Mouse (Mus musculus) layer of hippocampus, adult 2 months (tissue): Measurements from ENCODE around the gene Zdhhc9. TPM values are rescaled to one million over a fixed set of nuclear protein-coding genes. Genes with fewer than 3 reads are reported as not detected.
A peak's percentile ranks its signal among the peaks of the same experiment; 100 is the strongest.

Experiments used
- DNase-seq, 2 experiments: peaks; one replicate each; pipeline ENCODE4 v3.0.0; 2022; ENCODE audit warnings: low spot score in 2 of 2
- H3K27ac ChIP-seq: fragments of 200-600 bp; 2 replicates; pipeline ENCODE4 v1.8.1; 2022
- H3K4me3 ChIP-seq: fragments of 200-600 bp; 2 replicates; pipeline ENCODE4 v1.8.1; 2022; ENCODE audit warnings: mild to moderate bottlenecking
- CTCF ChIP-seq: fragments of 200-600 bp; conservative IDR thresholded peaks from 2 replicates; pipeline ENCODE4 v1.8.1; 2022; ENCODE audit warnings: antibody characterized with exemption, mild to moderate bottlenecking, moderate library complexity
- total RNA-seq, 2 experiments: library from RNA; stranded (reverse); gene quantifications; 2 replicates each; pipeline ENCODE4 v1.2.3; 2021

Gene Zdhhc9
- total RNA-seq, 2 experiments from 2014 or later, result 41.3 to 41.6 TPM

DNA sequence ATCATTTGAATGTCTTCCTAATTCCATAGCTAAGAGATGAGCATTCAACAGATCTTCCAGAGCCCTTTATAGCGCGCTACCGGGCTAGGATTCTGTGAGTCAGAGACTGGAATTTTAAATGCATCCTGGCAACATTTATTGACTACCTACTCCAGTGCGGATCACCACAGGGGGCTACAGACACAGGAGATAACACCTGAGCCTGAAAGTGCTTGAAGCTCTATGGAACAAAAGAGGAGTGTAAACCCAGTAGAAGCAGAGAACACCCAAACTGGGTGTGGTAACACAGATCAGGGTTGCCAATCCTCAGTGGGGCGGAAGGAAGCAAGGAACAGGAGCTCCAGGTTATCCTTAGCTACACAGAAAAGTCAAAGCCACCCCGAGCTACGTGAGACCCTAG, 6.2 kb downstream of the Zdhhc9 start:
- H3K4me3 ChIP-seq, result no peak overlapping the region
- no peak for DNase-seq
- H3K27ac ChIP-seq, result no peak overlapping the region
- TF ChIP-seq CTCF, result no peak

GRCm38 (mm10) chrX:48201973-48202372, 6.7 kb downstream of the Zdhhc9 start:
- H3K4me3 ChIP-seq, result no peak overlapping the region
- no peak for DNase-seq
- H3K27ac ChIP-seq, result no peak overlapping the region
- no peak for TF ChIP-seq CTCF

DNA sequence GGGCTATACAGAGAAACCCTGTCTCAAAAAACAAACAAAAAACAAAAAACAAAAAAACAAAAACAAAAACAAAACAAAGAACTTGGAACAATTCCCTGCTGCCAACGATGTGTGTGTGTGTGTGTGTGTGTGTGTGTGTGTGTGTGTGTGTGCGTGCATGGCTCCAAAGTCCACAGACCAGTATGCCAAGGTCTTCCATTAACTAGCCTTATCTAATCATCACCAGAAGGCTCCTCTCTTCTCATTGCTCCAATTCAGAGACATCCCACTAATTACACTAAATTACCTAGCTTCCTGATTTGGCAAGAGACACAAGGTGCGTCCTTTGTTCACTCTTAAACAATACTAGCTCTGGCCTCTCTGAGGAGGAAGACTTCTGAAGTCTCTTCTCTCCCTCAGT, 8.0 kb downstream of the Zdhhc9 start:
- DNase-seq, result no peak
- no peak for TF ChIP-seq CTCF

GRCm38 (mm10) chrX:48199026-48199425, 9.7 kb downstream of the Zdhhc9 start:
- peak overlapping the region; percentile 36 for H3K27ac ChIP-seq
- DNase-seq, result no peak
- TF ChIP-seq CTCF, result no peak

More for the DNA sequence above, 8.0 kb downstream of the Zdhhc9 start:
- Histone ChIP-seq H3K4me3 (no peak overlapping the region), H3K27ac (no peak overlapping the region)

DNA sequence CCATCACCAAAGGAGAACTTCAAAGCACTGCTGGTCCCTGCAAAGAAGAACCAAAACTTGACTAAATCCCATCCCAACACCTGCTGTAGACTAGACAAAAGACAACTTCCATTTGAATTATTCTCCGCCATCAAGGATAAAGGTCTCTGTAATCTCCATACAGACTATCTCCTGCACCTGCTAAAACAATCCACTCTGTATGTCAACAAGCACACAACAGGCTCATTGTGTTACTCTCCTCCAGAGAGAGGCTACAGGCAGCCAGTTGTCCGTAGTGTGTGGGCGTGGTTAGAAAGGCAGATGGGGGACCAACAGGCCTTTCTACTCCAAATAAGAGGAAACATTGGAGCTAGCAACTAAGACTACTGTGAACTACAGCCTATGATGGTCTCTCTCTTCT, 10.8 kb downstream of the Zdhhc9 start:
- DNase-seq, result no peak
- no peak overlapping the region for H3K4me3 ChIP-seq
- no peak for TF ChIP-seq CTCF
- peak overlapping the region; percentile 46; the same call in 1 of the 2 replicates for H3K27ac ChIP-seq

More at GRCm38 (mm10) chrX:48199026-48199425, 9.7 kb downstream of the Zdhhc9 start:
- H3K4me3 ChIP-seq, result no peak overlapping the region

DNA sequence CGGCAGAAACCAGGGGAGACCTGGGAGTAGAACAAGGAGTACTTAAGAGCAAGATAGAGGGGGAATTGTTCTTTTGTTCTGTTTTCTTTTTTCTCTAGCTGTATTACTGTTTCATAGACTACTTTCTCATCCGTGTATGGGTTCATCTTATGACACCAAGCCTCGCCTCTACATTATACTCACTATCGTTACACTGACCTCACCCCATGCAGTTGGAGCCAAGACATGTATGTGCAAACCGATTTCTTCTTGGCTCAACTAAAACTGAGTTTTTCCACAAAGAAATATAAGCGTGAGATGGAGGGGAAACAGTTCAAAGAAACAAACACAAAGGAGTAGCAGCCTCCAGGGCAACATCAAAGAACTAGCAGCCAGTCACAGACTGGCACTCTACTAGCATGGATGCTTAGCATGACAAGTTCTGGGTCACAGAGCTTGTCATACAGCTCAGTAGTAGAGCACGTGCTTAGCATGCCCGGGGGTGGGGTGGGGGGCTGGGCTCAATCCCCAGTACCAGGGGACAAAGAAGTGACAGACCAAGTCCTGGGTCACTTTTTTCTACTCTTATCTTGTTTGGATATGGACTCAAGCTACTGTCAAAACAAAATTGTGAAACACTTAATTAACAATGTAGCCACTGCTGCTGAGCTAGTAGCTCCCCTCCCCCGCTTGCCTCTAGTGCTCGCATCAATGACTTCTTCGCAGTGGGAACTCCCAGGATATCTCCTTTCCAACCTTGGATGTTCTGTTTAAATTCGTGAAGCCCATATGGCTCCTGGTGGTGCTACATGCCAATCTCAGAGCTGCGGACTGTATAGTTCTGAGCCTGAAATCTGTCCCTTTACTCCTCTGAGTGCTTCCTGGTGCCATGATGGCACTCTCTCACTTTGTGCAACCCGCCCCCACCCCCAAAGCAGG, 15.2 kb downstream of the Zdhhc9 start:
- DNase-seq, result no peak
- H3K4me3 ChIP-seq, result no peak overlapping the region
- no peak for TF ChIP-seq CTCF
- no peak overlapping the region for H3K27ac ChIP-seq

- Histone ChIP-seq H3K4me3 (no peak overlapping the region), H3K27ac (no peak overlapping the region)
- no peak for TF ChIP-seq CTCF
- DNase-seq, result no peak
Observed at GRCm38 (mm10) chrX:48191261-48191660, 17.4 kb downstream of the Zdhhc9 start.

GRCm38 (mm10) chrX:48184703-48185102, 24.0 kb downstream of the Zdhhc9 start:
- no peak overlapping the region for H3K4me3 ChIP-seq
- H3K27ac ChIP-seq, result no peak overlapping the region
- DNase-seq, result no peak
- TF ChIP-seq CTCF, result no peak

DNA sequence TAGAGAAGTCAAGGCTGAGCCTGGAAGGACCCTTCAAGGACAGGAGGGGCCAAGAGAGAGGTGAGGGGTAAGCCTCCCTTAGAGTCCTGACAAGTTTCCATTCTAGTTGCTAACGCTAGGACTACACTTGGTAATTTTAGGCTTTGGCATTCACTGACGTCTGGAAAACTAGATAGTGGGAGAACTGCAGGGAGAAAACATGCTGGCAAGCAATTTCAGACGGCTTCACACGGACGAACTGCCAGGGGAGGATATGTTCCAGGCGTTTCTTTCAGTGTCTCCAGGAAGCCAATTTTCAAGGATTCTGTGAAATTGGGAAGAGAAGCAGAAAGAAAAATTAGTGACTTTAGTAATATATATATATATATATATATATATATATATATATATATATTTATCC, 26.8 kb downstream of the Zdhhc9 start:
- H3K4me3 ChIP-seq, result no peak overlapping the region
- no peak overlapping the region for H3K27ac ChIP-seq
- DNase-seq, result no peak
- TF ChIP-seq CTCF, result no peak

- no peak overlapping the region for H3K27ac ChIP-seq
- no peak for DNase-seq
- no peak for TF ChIP-seq CTCF
- H3K4me3 ChIP-seq, result no peak overlapping the region
Observed at GRCm38 (mm10) chrX:48170368-48170767, 38.3 kb downstream of the Zdhhc9 start.

GRCm38 (mm10) chrX:48169892-48170291, 38.8 kb downstream of the Zdhhc9 start:
- H3K27ac ChIP-seq, result no peak overlapping the region
- TF ChIP-seq CTCF, result no peak
- H3K4me3 ChIP-seq, result no peak overlapping the region
- DNase-seq, result no peak

DNA sequence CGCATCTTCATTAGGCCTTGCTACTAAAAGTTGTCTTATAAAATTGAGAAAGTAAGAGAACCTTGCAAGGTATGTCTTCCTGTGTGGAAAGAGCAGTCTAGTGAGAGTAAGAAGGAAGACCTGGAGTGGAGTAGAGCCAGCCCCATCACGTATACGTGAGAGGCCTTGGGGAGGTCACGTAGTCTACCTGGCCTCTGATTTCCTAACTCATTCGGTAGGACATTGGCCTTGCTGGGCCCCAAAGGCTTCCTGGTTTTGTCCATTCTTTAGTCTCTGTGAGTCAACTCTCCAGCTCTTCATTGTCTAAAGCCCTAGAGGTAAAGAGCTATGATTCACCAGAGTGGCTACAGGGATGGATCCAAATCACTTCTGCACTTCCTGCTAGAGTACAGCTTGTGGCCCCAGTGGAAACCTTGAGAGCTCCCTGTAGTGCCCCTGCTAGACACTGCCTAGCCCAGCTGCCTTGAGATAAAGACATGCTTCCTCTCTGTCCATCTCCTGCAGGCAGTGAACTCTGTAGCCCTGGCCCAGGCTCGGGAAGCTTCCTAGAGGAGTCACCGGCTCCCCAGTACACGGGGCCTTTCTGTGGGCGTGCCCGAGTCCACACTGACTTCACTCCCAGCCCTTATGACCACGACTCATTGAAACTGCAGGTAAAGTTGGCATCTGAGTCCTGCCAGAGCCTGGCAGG, 50.3 kb downstream of the Zdhhc9 start:
- DNase-seq, result no peak
- Histone ChIP-seq H3K27ac (no peak overlapping the region), H3K4me3 (no peak overlapping the region)
- no peak for TF ChIP-seq CTCF

DNA sequence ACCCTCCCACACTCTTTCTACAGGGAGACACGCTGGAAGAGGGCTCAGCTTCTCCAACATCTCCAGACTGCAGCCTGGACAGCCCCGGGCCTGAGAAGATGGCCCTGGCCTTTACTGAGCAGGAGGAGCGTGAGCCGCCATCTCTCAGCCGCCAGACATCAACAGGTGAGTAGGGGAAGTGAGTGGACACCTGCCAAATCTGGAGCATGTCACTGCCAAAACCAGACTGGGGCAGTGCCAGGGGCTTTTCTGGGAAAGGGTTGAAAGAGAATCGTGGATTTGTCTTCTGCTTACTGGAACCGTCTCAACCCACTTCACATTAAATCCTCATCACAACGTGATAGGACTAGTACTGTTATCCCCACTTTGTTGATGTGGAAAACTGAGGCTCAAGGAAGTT, 51.3 kb downstream of the Zdhhc9 start:
- no peak for TF ChIP-seq CTCF
- no peak overlapping the region for H3K27ac ChIP-seq
- DNase-seq, result no peak
- H3K4me3 ChIP-seq, result no peak overlapping the region

DNA sequence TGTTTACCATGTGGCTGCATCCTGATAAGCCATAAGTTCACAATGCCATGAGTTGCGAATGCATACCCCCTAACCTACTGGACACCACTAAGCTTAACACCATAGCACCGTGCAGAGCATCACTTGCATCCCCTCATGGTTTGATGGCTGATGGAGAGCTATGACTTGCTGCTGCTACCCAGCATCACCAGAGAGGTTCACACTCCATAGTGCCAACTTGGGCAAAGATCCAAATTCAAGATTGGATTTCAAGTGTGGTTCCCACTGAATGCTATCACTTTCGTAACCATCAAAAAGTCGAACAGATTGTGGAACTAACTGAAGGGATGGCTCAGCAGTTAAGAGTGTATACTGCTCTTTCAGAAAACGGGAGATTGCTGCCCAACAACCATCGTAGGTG, 53.2 kb downstream of the Zdhhc9 start:
- Histone ChIP-seq H3K4me3 (no peak overlapping the region), H3K27ac (no peak overlapping the region)
- no peak for DNase-seq
- no peak for TF ChIP-seq CTCF
